Mouse (Mus musculus) CH12.LX (cell line): ENCODE measurements around the gene Sec1. TPM values are rescaled to one million over a fixed set of nuclear protein-coding genes. Genes with fewer than 3 reads are reported as not detected.

Experiments used
- DNase-seq: peaks from one replicate; pipeline ENCODE4 v3.0.0-alpha.2; 2013; ENCODE audit errors: extremely low read depth
- H3K27ac ChIP-seq: 2 replicates; pipeline ENCODE4 v1.5.1; 2012; ENCODE audit warnings: low read depth, mild to moderate bottlenecking, control low read depth, moderate library complexity; ENCODE audit not compliant: insufficient read depth
- H3K27me3 ChIP-seq: replicated peaks from 2 replicates; pipeline ENCODE3; 2012; ENCODE audit warnings: inconsistent platforms
- H3K36me3 ChIP-seq, 2 experiments: replicated peaks in 1 of 2; 2 replicates each; pipeline versions ENCODE3 to v1.6.1; 2012; ENCODE audit warnings: inconsistent platforms in 1 of 2, low read length in 1 of 2, mild to moderate bottlenecking in 1 of 2, mixed read lengths in 1 of 2, moderate library complexity in 1 of 2; ENCODE audit not compliant: control insufficient read depth in 1 of 2, insufficient read depth in 1 of 2
- H3K4me1 ChIP-seq, 2 experiments: 2 replicates each; pipeline ENCODE4 v1.6.1; 2012; ENCODE audit warnings: inconsistent platforms in 1 of 2, moderate library complexity in 1 of 2; ENCODE audit not compliant: insufficient read depth in 2 of 2, control insufficient read depth in 1 of 2
- H3K4me2 ChIP-seq: 2 replicates; pipeline ENCODE4 v1.6.1; 2012; ENCODE audit warnings: low read depth, mild to moderate bottlenecking, control low read depth; ENCODE audit not compliant: poor library complexity, insufficient read depth, severe bottlenecking
- H3K4me3 ChIP-seq, 3 experiments: fragments of 150-350 bp in 1 of 3; sonication (generic) in 1 of 3; replicated peaks in 1 of 3; 2 replicates each; pipeline versions ENCODE3 to v1.5.1; 2011 to 2012; ENCODE audit warnings: low read depth in 2 of 3, low read length in 2 of 3, mild to moderate bottlenecking in 2 of 3, moderate library complexity in 2 of 3, control low read depth in 1 of 3, improper control_type of control experiment in 1 of 3, inconsistent platforms in 1 of 3, mixed read lengths in 1 of 3; ENCODE audit not compliant: poor library complexity in 1 of 3
- H3K79me2 ChIP-seq: replicated peaks from 2 replicates; pipeline ENCODE4 v1.6.1; 2012; ENCODE audit warnings: mild to moderate bottlenecking, moderate library complexity; ENCODE audit not compliant: control insufficient read depth, poor library complexity, insufficient read depth, severe bottlenecking; ENCODE audit errors: extremely low read depth
- H3K9ac ChIP-seq: 2 replicates; pipeline ENCODE4 v1.6.1; 2012; ENCODE audit warnings: low read depth, mild to moderate bottlenecking, control low read depth, moderate library complexity; ENCODE audit not compliant: insufficient read depth
- H3K9me3 ChIP-seq: replicated peaks from 2 replicates; pipeline ENCODE3; 2012; ENCODE audit warnings: low read length, inconsistent platforms, mixed read lengths
- BHLHE40 ChIP-seq: IDR thresholded peaks from 2 replicates; pipeline ENCODE4 v1.6.1; 2011; ENCODE audit warnings: mild to moderate bottlenecking, low read depth, low read length, improper control_type of control experiment
- CTCF ChIP-seq, 2 experiments: IDR thresholded peaks in 1 of 2; conservative IDR thresholded peaks in 1 of 2; 2 replicates each; pipeline ENCODE4 v1.5.1; 2011 to 2012; ENCODE audit warnings: low read depth in 2 of 2, low read length in 2 of 2, improper control_type of control experiment in 1 of 2, inconsistent platforms in 1 of 2, mild to moderate bottlenecking in 1 of 2, moderate library complexity in 1 of 2
- E2F4 ChIP-seq: IDR thresholded peaks from 2 replicates; pipeline ENCODE4 v1.6.1; 2011; ENCODE audit warnings: low read depth, low read length, improper control_type of control experiment; ENCODE audit not compliant: insufficient replicate concordance
- ELF1 ChIP-seq: IDR thresholded peaks from 2 replicates; pipeline ENCODE4 v1.6.1; 2014; ENCODE audit warnings: low read depth, mild to moderate bottlenecking, inconsistent platforms, low read length, improper control_type of control experiment
- EP300 ChIP-seq: IDR thresholded peaks from 2 replicates; pipeline ENCODE4 v1.6.1; 2011; ENCODE audit warnings: low read length, improper control_type of control experiment
- ETS1 ChIP-seq: conservative IDR thresholded peaks from 2 replicates; pipeline ENCODE4 v1.6.1; 2012; ENCODE audit warnings: low read depth, mild to moderate bottlenecking, inconsistent platforms, low read length, improper control_type of control experiment, moderate library complexity
- JUND ChIP-seq: conservative IDR thresholded peaks from 2 replicates; pipeline ENCODE4 v1.6.1; 2011; ENCODE audit warnings: low read depth, low read length, improper control_type of control experiment
- MAFK ChIP-seq: IDR thresholded peaks from 2 replicates; pipeline ENCODE4 v1.6.1; 2011; ENCODE audit warnings: low read length, improper control_type of control experiment; ENCODE audit not compliant: insufficient replicate concordance
- MAX ChIP-seq: IDR thresholded peaks from 2 replicates; pipeline ENCODE4 v1.6.1; 2011; ENCODE audit warnings: low read length, improper control_type of control experiment
- MAZ ChIP-seq: IDR thresholded peaks from 2 replicates; pipeline ENCODE4 v1.6.1; 2012; ENCODE audit warnings: low read depth, mild to moderate bottlenecking, inconsistent platforms, low read length, improper control_type of control experiment, moderate library complexity
- MEF2A ChIP-seq: IDR thresholded peaks from 2 replicates; pipeline ENCODE4 v1.6.1; 2014; ENCODE audit warnings: low read depth, mild to moderate bottlenecking, inconsistent platforms, low read length, improper control_type of control experiment, borderline replicate concordance
- MXI1 ChIP-seq: IDR thresholded peaks from 2 replicates; pipeline ENCODE4 v1.6.1; 2011; ENCODE audit warnings: mild to moderate bottlenecking, low read depth, low read length, improper control_type of control experiment
- NELFE ChIP-seq: IDR thresholded peaks from 2 replicates; pipeline ENCODE4 v1.6.1; 2011; ENCODE audit warnings: low read depth, low read length, improper control_type of control experiment
- POLR2A ChIP-seq: IDR thresholded peaks from 2 replicates; pipeline ENCODE4 v1.6.1; 2011; ENCODE audit warnings: low read depth, mild to moderate bottlenecking, improper control_type of control experiment, low read length
- RAD21 ChIP-seq: IDR thresholded peaks from 2 replicates; pipeline ENCODE4 v1.6.1; 2011; ENCODE audit warnings: low read depth, mild to moderate bottlenecking, low read length, improper control_type of control experiment, moderate library complexity
- TBP ChIP-seq: conservative IDR thresholded peaks from 2 replicates; pipeline ENCODE4 v1.6.1; 2011; ENCODE audit warnings: low read depth, low read length, improper control_type of control experiment
- USF2 ChIP-seq: conservative IDR thresholded peaks from 2 replicates; pipeline ENCODE4 v1.6.1; 2011; ENCODE audit warnings: low read depth, low read length, improper control_type of control experiment
- ZC3H11A ChIP-seq: IDR thresholded peaks from 2 replicates; pipeline ENCODE4 v1.6.1; 2012; ENCODE audit warnings: low read depth, mild to moderate bottlenecking, inconsistent platforms, low read length, improper control_type of control experiment
- ZMIZ1 ChIP-seq: IDR thresholded peaks from 2 replicates; pipeline ENCODE4 v1.6.1; 2012; ENCODE audit warnings: low read depth, mild to moderate bottlenecking, inconsistent platforms, low read length, improper control_type of control experiment
- ZNF384 ChIP-seq: IDR thresholded peaks from 2 replicates; pipeline ENCODE4 v1.6.1; 2012; ENCODE audit warnings: low read depth, low read length, improper control_type of control experiment, inconsistent platforms
- dilution Hi-C: fragments of 300-500 bp; cut with MboI; formaldehyde crosslinking; loops from 2 replicates; pipeline ENCODE4 v1.14.3; 2020; ENCODE audit warnings: low sequenced_read_pairs; ENCODE audit not compliant: extremely low pct_unique_long_range_greater_than_20kb, extremely low pct_ligation_motif_present
- in situ Hi-C: fragments of 300-500 bp; cut with MboI; formaldehyde crosslinking; loops from 3 replicates; pipeline ENCODE4 v1.14.3; 2019; ENCODE audit warnings: low sequenced_read_pairs, low pct_ligation_motif_present, low pct_unique_long_range_greater_than_20kb, mixed read lengths
- polyA plus RNA-seq: library from polyadenylated mRNA; unstranded; fragments of >175 nt; gene quantifications from 2 replicates; pipeline ENCODE4 v1.2.1, GENCODE M21; 2012; ENCODE audit warnings: low read depth; ENCODE audit not compliant: insufficient read length
- total RNA-seq, 2 experiments: library from RNA; depleted of rRNA; stranded (reverse); fragments of 300-350 nt in 1 of 2; fragments of >200 nt in 1 of 2; gene quantifications; 2 replicates each; pipeline ENCODE4 v1.2.3; 2012 to 2014

Sec1 gene
- total and polyA plus RNA-seq, 3 experiments, result 0.08 to 0.33 (median 0.26) TPM

GRCm38 (mm10) chr7:45702316-45702715, 8.1 kb upstream of the Sec1 start:
- Histone ChIP-seq H3K4me2 (no peak overlapping the region), H3K27ac (no peak overlapping the region), H3K79me2 (no peaks in the 10 kb centered on the region), H3K36me3 (no peaks in the 10 kb centered on the region), H3K27me3 (no peaks in the 10 kb centered on the region), H3K4me1 (peaks cover 3 to 57% of the 10 kb centered on the region in 2 experiments; a peak in 3 of 4 replicates), H3K9me3 (no peaks in the 10 kb centered on the region), H3K9ac (no peak overlapping the region), H3K4me3 (no peak overlapping the region)
- in situ Hi-C loops, result no loop called here
- TF ChIP-seq MEF2A (no peak), EP300 (no peak), E2F4 (no peak), ETS1 (no peak), MAFK (no peak)
- DNase-seq, result no peak
- dilution Hi-C loops, result no loop called here

DNA sequence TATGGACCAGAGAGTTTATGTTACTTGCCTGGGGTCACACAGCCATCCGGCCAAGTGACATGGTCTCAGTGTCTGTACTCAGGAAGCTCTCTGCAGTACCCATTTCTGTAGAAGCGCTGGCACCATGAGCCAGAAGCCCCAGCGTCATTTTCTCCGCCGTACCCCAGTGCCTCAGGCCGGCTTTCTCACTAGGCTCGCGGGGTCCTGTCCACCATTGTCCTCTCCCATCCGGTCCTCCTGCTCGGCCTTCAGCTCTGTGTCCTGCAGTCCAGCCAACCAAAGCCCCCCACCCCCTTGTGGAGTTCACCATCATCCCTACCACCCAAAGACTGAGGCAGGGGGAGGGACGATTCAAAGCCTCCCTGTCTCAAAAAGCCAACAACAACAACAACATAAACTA, 7.4 kb upstream of the Sec1 start:
- H3K36me3 ChIP-seq, result no peaks in the 10 kb centered on the region
- dilution Hi-C loops, result no loop called here
- no peak overlapping the region for H3K27ac ChIP-seq
- H3K4me3 ChIP-seq, result no peak overlapping the region
- TF ChIP-seq EP300, result no peak
- TF ChIP-seq E2F4, result no peak
- no peak for TF ChIP-seq CTCF (conservative IDR thresholded peaks at IDR 0.05 in 1 of 2, IDR thresholded peaks at IDR 0.05 in 1 of 2; ENCODE audit: low read depth in 2 of 2, low read length in 2 of 2)
- TF ChIP-seq ZC3H11A, result no peak
- no peak for TF ChIP-seq RAD21
- no peak for TF ChIP-seq ELF1
- no peak for TF ChIP-seq MAZ
- H3K27me3 ChIP-seq, result no peaks in the 10 kb centered on the region
- H3K9ac ChIP-seq, result no peak overlapping the region
- H3K9me3 ChIP-seq, result no peaks in the 10 kb centered on the region
- in situ Hi-C loops, result no loop called here
- no peak overlapping the region for H3K4me2 ChIP-seq
- H3K79me2 ChIP-seq, result no peaks in the 10 kb centered on the region
- peaks cover 3 to 54% of the 10 kb centered on the region in 2 experiments; a peak in 3 of 4 replicates for H3K4me1 ChIP-seq
- no peak for DNase-seq

DNA sequence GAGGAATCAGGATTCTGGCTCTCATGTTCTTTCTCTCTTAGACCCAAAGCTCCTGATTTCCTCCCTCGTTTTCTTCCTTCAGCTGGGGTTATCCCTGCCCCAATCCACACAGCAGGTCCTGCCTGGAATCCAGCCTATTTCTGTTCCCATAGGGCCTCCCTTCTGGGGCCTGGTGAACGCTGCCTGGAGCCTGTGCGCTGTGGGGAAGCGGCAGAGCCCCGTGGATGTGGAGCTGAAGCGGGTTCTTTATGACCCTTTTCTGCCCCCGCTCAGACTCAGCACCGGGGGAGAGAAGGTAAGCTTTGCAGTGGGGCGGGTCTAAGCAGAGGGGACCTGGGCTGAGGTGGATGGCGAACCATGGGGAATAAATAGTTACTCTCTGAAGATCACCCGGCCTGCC, 6.9 kb upstream of the Sec1 start:
- no peak overlapping the region for H3K4me2 ChIP-seq
- H3K9ac ChIP-seq, result no peak overlapping the region

More for the DNA sequence above, 6.9 kb upstream of the Sec1 start:
- H3K79me2 ChIP-seq, result no peaks in the 10 kb centered on the region
- TF ChIP-seq MAZ, result no peak
- no peak for TF ChIP-seq ETS1
- TF ChIP-seq ZMIZ1, result no peak
- TF ChIP-seq BHLHE40, result no peak
- TF ChIP-seq USF2, result no peak
- TF ChIP-seq MAX, result no peak
- TF ChIP-seq TBP, result no peak
- no peak for TF ChIP-seq E2F4
- TF ChIP-seq POLR2A, result no peak
- TF ChIP-seq MXI1, result no peak
- TF ChIP-seq ELF1, result no peak
- TF ChIP-seq ZNF384, result no peak
- TF ChIP-seq JUND, result no peak
- no peak for TF ChIP-seq NELFE
- TF ChIP-seq ZC3H11A, result no peak
- TF ChIP-seq, all 38 proteins: peak for 0
- Histone ChIP-seq H3K27me3 (no peaks in the 10 kb centered on the region), H3K4me3 (no peak overlapping the region), H3K4me1 (peaks cover 3 to 55% of the 10 kb centered on the region in 2 experiments; a peak in 3 of 4 replicates), H3K27ac (no peak overlapping the region), H3K36me3 (no peaks in the 10 kb centered on the region), H3K9me3 (no peaks in the 10 kb centered on the region)
- dilution Hi-C loops, result no loop called here
- no peak for DNase-seq
- in situ Hi-C loops, result no loop called here
